Mouse (Mus musculus) intestine, postnatal 0 days (tissue): ENCODE data around the gene Ankrd22. TPM values are rescaled to one million over a fixed set of nuclear protein-coding genes. Genes with fewer than 3 reads are reported as not detected.

Source experiments
- ATAC-seq: fragments of 200-750 bp; cut with Nextera tagmentation; 2 replicates; pipeline ENCODE4 v1.8.0; 2017; ENCODE audit warnings: mild to moderate bottlenecking, moderate TSS enrichment, moderate library complexity
- H3K27ac ChIP-seq: fragments of 300-500 bp; sonication (generic); 2 replicates; pipeline ENCODE4 v1.5.1; 2014; ENCODE audit warnings: mild to moderate bottlenecking, low read depth, low read length, moderate library complexity
- H3K27me3 ChIP-seq: fragments of 300-500 bp; sonication (generic); replicated peaks from 2 replicates; pipeline ENCODE4 v1.6.1; 2014; ENCODE audit warnings: low read length, mixed read lengths; ENCODE audit not compliant: control insufficient read depth, insufficient read depth
- H3K36me3 ChIP-seq: fragments of 300-500 bp; sonication (generic); 2 replicates; pipeline ENCODE4 v1.6.1; 2014; ENCODE audit warnings: mild to moderate bottlenecking, moderate library complexity; ENCODE audit not compliant: control insufficient read depth, insufficient read depth
- H3K4me1 ChIP-seq: fragments of 300-500 bp; sonication (generic); replicated peaks from 2 replicates; pipeline ENCODE4 v1.6.1; 2014; ENCODE audit warnings: antibody characterized with exemption, low read length, mixed read lengths; ENCODE audit not compliant: control insufficient read depth, insufficient read depth
- H3K4me2 ChIP-seq: fragments of 300-500 bp; sonication (generic); replicated peaks from 2 replicates; pipeline ENCODE4 v1.6.1; 2014; ENCODE audit warnings: low read depth, mild to moderate bottlenecking, moderate library complexity
- H3K4me3 ChIP-seq: fragments of 300-500 bp; sonication (generic); 2 replicates; pipeline ENCODE4 v1.5.1; 2014; ENCODE audit warnings: low read depth, low read length
- H3K9ac ChIP-seq: fragments of 300-500 bp; sonication (generic); 2 replicates; pipeline ENCODE4 v1.6.1; 2014; ENCODE audit warnings: mild to moderate bottlenecking, low read depth, low read length
- H3K9me3 ChIP-seq: fragments of 300-500 bp; sonication (generic); 2 replicates; pipeline ENCODE4 v1.6.1; 2016; ENCODE audit warnings: mixed run types; ENCODE audit not compliant: control insufficient read depth
- CTCF ChIP-seq: sonication (generic); IDR thresholded peaks from 2 replicates; pipeline ENCODE4 v1.5.1; 2016; ENCODE audit warnings: low read depth, mild to moderate bottlenecking, control low read depth, antibody characterized with exemption, moderate library complexity
- WGBS: fragments of 180-500 bp; shearing (Covaris S2); extraction: QIAGEN DNeasy Blood & Tissue Kit; methylation state at CpG from one replicate; pipeline ENCODE4 v1.1.7; 2014; 5-methylcytosine and 5-hydroxymethylcytosine counted together
- polyA plus RNA-seq: library from polyadenylated mRNA; unstranded; fragments of >200 nt; fragmentation: Nextera tagmentation; extraction: Ambion mirVana; gene quantifications from 2 replicates; pipeline ENCODE4 v1.2.1, GENCODE M21; 2015

Gene Ankrd22
- polyA plus RNA-seq, 1 experiment from 2014 or later = 3.0 TPM

DNA sequence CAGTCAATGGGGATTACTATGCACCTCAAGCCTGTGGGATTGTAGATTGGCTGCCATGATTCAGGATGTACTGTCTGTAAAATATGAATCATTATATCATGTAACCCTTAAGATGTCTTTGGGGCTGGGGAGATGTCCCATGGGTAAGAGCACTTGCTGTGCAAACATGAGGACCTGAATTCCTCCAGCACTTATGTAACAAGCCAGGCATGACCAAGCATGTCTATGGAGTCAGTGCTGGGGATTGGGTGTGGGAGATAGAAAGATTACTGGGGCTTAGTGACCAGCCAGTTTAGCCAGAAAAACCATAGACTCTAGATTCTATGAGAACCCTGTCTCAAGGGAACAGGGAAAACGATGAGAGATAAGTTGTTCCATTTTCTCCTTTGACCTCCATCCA lies 46.8 kb downstream of the Ankrd22 start:
- TF ChIP-seq CTCF = no peak
- 67% methylated on average over 1 of the region's 1 CpGs for WGBS
- no peaks in the 10 kb centered on the region for H3K4me1 ChIP-seq
- no peaks in the 10 kb centered on the region for H3K27me3 ChIP-seq
- H3K4me3 ChIP-seq = no peak overlapping the region
- no peaks in the 10 kb centered on the region for H3K9me3 ChIP-seq
- no peak overlapping the region for H3K27ac ChIP-seq
- H3K4me2 ChIP-seq = no peak overlapping the region
- no peak overlapping the region for H3K9ac ChIP-seq
- no peak for ATAC-seq
- H3K36me3 ChIP-seq = no peaks in the 10 kb centered on the region

DNA sequence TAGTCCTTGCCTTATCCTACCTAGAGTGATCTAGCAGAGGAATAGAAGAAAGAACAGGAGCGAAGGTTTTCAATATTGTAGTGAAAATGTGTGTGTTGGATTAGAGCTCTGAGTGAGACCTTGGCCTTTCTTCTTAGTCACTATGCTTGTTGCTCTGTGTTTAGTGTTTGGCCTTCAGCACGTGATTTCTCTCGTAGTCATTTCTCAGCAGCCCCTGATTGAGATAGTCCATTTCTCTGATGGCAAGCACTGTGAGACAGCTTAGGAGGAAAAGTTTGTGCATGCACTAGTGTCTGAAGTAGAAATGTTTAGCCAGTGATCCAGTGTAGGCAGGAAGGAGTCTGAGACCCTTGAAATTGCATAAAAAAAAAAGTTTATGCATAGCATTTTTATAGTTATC lies 61.0 kb downstream of the Ankrd22 start:
- Histone ChIP-seq H3K9me3 (no peaks in the 10 kb centered on the region), H3K9ac (no peak overlapping the region), H3K27me3 (no peaks in the 10 kb centered on the region), H3K4me1 (no peaks in the 10 kb centered on the region), H3K27ac (no peak overlapping the region), H3K36me3 (no peaks in the 10 kb centered on the region), H3K4me3 (no peak overlapping the region), H3K4me2 (no peak overlapping the region)
- no peak for ATAC-seq
- no peak for TF ChIP-seq CTCF
- WGBS = 86% methylated on average over 3 of the region's 3 CpGs

DNA sequence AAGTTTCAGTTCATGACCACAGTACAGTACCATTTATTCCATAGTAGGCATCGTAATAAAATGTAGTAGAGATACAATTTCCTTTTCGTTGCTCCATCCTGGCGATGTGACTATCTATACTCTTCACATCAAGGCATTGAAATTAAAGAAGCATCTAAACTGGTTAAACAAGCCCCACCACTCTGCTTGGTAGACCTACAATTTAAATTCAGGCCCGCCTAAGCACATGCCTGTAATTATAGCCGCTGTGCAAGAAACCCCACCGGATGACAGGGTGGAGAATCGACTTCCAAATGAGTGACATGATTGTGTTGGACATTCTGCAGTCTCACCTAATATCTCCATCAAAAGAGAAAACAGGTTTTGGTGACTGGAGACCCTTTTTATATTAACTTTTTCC lies 64.0 kb downstream of the Ankrd22 start:
- Histone ChIP-seq H3K4me1 (no peaks in the 10 kb centered on the region), H3K27me3 (no peaks in the 10 kb centered on the region), H3K4me2 (no peak overlapping the region), H3K36me3 (no peaks in the 10 kb centered on the region), H3K9ac (no peak overlapping the region), H3K4me3 (no peak overlapping the region), H3K27ac (no peak overlapping the region), H3K9me3 (no peaks in the 10 kb centered on the region)
- no peak for ATAC-seq
- TF ChIP-seq CTCF = no peak
- WGBS = 79% methylated on average over 7 of the region's 7 CpGs

DNA sequence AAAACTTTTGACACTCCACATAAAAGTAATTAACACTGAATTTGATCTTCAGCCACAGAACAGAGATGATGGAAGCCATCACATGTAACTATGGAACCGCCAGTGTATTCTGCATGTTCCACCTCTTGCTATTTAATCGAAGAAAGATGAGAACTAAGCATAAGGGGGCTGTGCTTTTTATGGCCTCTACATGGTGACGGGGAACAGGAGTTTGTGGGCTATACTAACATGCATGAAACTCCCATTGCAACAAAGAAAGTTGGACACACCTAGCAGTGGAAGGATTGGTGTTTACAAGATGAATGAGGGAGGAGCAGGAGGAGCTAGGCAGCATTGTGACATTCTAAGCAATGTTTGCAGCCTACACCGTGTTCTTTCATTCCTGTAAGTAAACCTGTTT lies 65.2 kb downstream of the Ankrd22 start, which contains the start of gene Lipm:
Gene Lipm (plus strand): TSS at position 301 of the 400 bp plus-strand sequence.
- 79% methylated on average over 4 of the region's 4 CpGs for WGBS
- ATAC-seq = no peak
- Histone ChIP-seq H3K9me3 (no peaks in the 10 kb centered on the region), H3K27me3 (no peaks in the 10 kb centered on the region), H3K9ac (no peak within 1 kb of the TSS), H3K4me3 (no peak within 1 kb of the TSS), H3K4me1 (no peaks in the 10 kb centered on the region), H3K36me3 (no peaks in the 10 kb centered on the region), H3K27ac (no peak within 1 kb of the TSS), H3K4me2 (no peak within 1 kb of the TSS)
- no peak for TF ChIP-seq CTCF

DNA sequence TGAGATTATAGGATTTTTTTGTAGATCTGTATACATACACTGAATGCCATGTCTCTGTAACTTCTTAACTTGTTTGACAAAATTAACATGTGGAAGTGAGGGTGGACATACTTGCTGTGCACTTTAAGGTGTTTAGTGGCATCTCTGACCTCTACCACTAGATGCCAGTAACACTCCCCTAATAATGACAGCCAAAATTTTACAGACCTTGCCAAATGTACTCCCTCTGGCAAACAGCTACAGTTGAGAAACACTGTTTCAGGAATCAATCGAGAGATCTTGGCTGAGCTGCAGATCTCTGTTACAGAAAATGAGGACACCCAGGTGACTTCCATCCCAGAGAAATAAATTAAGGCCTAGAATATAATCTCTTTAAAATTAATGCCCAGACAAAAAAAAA lies 69.6 kb downstream of the Ankrd22 start:
- no peaks in the 10 kb centered on the region for H3K9me3 ChIP-seq
- WGBS = 49% methylated on average over 1 of the region's 1 CpGs
- no peak overlapping the region for H3K4me3 ChIP-seq
- no peak overlapping the region for H3K4me2 ChIP-seq
- no peak overlapping the region for H3K27ac ChIP-seq
- no peaks in the 10 kb centered on the region for H3K27me3 ChIP-seq
- no peak for ATAC-seq
- H3K36me3 ChIP-seq = no peaks in the 10 kb centered on the region
- TF ChIP-seq CTCF = no peak
- no peak overlapping the region for H3K9ac ChIP-seq
- H3K4me1 ChIP-seq = no peaks in the 10 kb centered on the region

DNA sequence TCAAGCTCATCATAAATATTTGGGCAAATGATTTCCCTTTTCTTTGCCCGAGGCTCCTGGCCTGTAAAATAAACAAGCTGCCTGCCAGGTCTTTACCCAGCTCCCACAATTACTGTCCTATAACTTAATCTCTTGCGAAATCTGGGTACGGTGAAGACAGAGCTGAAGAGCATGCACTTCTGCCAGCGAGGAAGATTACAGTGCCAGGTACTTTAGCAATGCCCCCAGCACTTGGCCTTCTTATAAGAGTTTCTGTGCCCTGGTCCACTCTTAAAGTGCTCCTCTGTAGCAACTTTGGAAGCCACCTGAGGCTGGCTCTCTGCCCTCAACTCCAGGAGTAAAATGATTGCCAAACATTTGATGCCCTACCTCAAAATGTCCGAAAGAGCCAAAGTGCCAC lies 70.5 kb downstream of the Ankrd22 start:
- Histone ChIP-seq H3K27me3 (no peaks in the 10 kb centered on the region), H3K9ac (no peak overlapping the region), H3K36me3 (no peaks in the 10 kb centered on the region), H3K4me2 (no peak overlapping the region), H3K27ac (no peak overlapping the region), H3K4me3 (no peak overlapping the region), H3K9me3 (no peaks in the 10 kb centered on the region), H3K4me1 (no peaks in the 10 kb centered on the region)
- 59% methylated on average over 5 of the region's 5 CpGs for WGBS
- TF ChIP-seq CTCF = no peak
- no peak for ATAC-seq
